Mouse (Mus musculus) hindbrain, embryonic 11.5 days (tissue): ENCODE results near the gene Lce1k. TPM values are rescaled to one million over a fixed set of nuclear protein-coding genes. Genes with fewer than 3 reads are reported as not detected.

Source experiments
- ATAC-seq: fragments of 200-750 bp; cut with Nextera tagmentation; 2 replicates; pipeline ENCODE4 v1.8.0; 2017; ENCODE audit warnings: mild to moderate bottlenecking, moderate TSS enrichment, moderate library complexity; ENCODE audit not compliant: low FRiP score
- DNase-seq: peaks from one replicate; pipeline ENCODE4 v3.0.0-alpha.2; 2015; ENCODE audit warnings: low spot score
- H3K27ac ChIP-seq: fragments of 300-500 bp; sonication (generic); 2 replicates; pipeline ENCODE4 v1.5.1; 2014; ENCODE audit warnings: mild to moderate bottlenecking, low read depth, low read length
- H3K27me3 ChIP-seq: fragments of 300-500 bp; sonication (generic); 2 replicates; pipeline ENCODE4 v1.6.1; 2014; ENCODE audit warnings: mild to moderate bottlenecking, low read length, moderate library complexity, mixed read lengths; ENCODE audit not compliant: control insufficient read depth, insufficient read depth
- H3K36me3 ChIP-seq: fragments of 300-500 bp; sonication (generic); 2 replicates; pipeline ENCODE4 v1.6.1; 2014; ENCODE audit warnings: mild to moderate bottlenecking, low read length, moderate library complexity, mixed read lengths; ENCODE audit not compliant: control insufficient read depth, insufficient read depth
- H3K4me1 ChIP-seq: fragments of 300-500 bp; sonication (generic); replicated peaks from 2 replicates; pipeline ENCODE4 v1.6.1; 2014; ENCODE audit warnings: low read length, mixed read lengths; ENCODE audit not compliant: control insufficient read depth, insufficient read depth
- H3K4me2 ChIP-seq: fragments of 300-500 bp; sonication (generic); replicated peaks from 2 replicates; pipeline ENCODE4 v1.6.1; 2014; ENCODE audit warnings: mild to moderate bottlenecking, low read depth, low read length
- H3K4me3 ChIP-seq: fragments of 300-500 bp; sonication (generic); 2 replicates; pipeline ENCODE4 v1.5.1; 2014; ENCODE audit warnings: low read depth, low read length
- H3K9ac ChIP-seq: fragments of 300-500 bp; sonication (generic); 2 replicates; pipeline ENCODE4 v1.6.1; 2014; ENCODE audit warnings: low read depth, low read length
- H3K9me3 ChIP-seq: fragments of 300-500 bp; sonication (generic); 2 replicates; pipeline ENCODE4 v1.6.1; 2016; ENCODE audit warnings: low read length; ENCODE audit not compliant: control insufficient read depth
- WGBS: fragments of 180-500 bp; shearing (Covaris S2); extraction: QIAGEN DNeasy Blood & Tissue Kit; methylation state at CpG from one replicate; pipeline ENCODE4 v1.1.7; 2014; 5-methylcytosine and 5-hydroxymethylcytosine counted together
- polyA plus RNA-seq: library from polyadenylated mRNA; unstranded; fragments of >200 nt; fragmentation: Nextera tagmentation; extraction: Ambion mirVana; gene quantifications from 2 replicates; pipeline ENCODE4 v1.2.1, GENCODE M21; 2014

Lce1k gene
- polyA plus RNA-seq, 1 experiment from 2014 or later, result not detected

- WGBS, result 91% methylated on average over 1 of the region's 1 CpGs
These were observed 42.7 kb downstream of the Lce1k start, which contains the start of gene Lce1h for GRCm38 (mm10) chr3:92764965-92765364. Gene Lce1h (minus strand): TSS chr3:92765065.

More at GRCm38 (mm10) chr3:92764965-92765364, 42.7 kb downstream of the Lce1k start, which contains the start of gene Lce1h:
- H3K4me2 ChIP-seq, result no peak within 1 kb of the TSS
- H3K9ac ChIP-seq, result no peak within 1 kb of the TSS
- H3K4me1 ChIP-seq, result no peaks in the 10 kb centered on the region
- H3K9me3 ChIP-seq, result no peaks in the 10 kb centered on the region
- no peak within 1 kb of the TSS for H3K27ac ChIP-seq
- no peak within 1 kb of the TSS for H3K4me3 ChIP-seq
- no peaks in the 10 kb centered on the region for H3K36me3 ChIP-seq
- H3K27me3 ChIP-seq, result no peaks in the 10 kb centered on the region
- DNase-seq, result no peak
- ATAC-seq, result no peak

Other genes starting within 250 kb of the Lce1k start
- gene Ivl, start 234.2 kb downstream of the Lce1k start, polyA plus RNA-seq, result not detected in 2 replicates
- gene Smcp, start 218.9 kb downstream of the Lce1k start, polyA plus RNA-seq, result not detected in 2 replicates
- gene 2210017I01Rik, start 200.4 kb downstream of the Lce1k start, polyA plus RNA-seq, result not detected in 2 replicates
- not detected in 2 replicates for gene Lce6a, start 186.2 kb downstream of the Lce1k start, polyA plus RNA-seq
- not detected in 2 replicates for gene Lce1a1, start 159.6 kb downstream of the Lce1k start, polyA plus RNA-seq
- gene Lce1b, start 151.0 kb downstream of the Lce1k start, polyA plus RNA-seq, result not detected in 2 replicates
- not detected in 2 replicates for gene Lce1a2, start 137.6 kb downstream of the Lce1k start, polyA plus RNA-seq
- not detected in 2 replicates for gene Lce1c, start 128.6 kb downstream of the Lce1k start, polyA plus RNA-seq
- gene Lce1d, start 120.7 kb downstream of the Lce1k start, polyA plus RNA-seq, result not detected in 2 replicates
- not detected in 2 replicates for gene Lce1e, start 98.8 kb downstream of the Lce1k start, polyA plus RNA-seq
- not detected in 2 replicates for gene Lce1f, start 87.5 kb downstream of the Lce1k start, polyA plus RNA-seq
- not detected in 2 replicates for gene Gm38119, start 68.8 kb downstream of the Lce1k start, polyA plus RNA-seq
- not detected in 2 replicates for gene Lce1g, start 55.6 kb downstream of the Lce1k start, polyA plus RNA-seq
- gene Lce1h, start 42.8 kb downstream of the Lce1k start, polyA plus RNA-seq, result not detected in 2 replicates
- not detected in 2 replicates for gene Lce1i, start 29.0 kb downstream of the Lce1k start, polyA plus RNA-seq
- gene Lce1j, start 17.4 kb downstream of the Lce1k start, polyA plus RNA-seq, result not detected in 2 replicates
- not detected in 2 replicates for gene Kprp, start 19.4 kb upstream of the Lce1k start, polyA plus RNA-seq
- not detected in 2 replicates for gene Lce1l, start 43.4 kb upstream of the Lce1k start, polyA plus RNA-seq
- not detected in 2 replicates for gene 2310050C09Rik, start 62.3 kb upstream of the Lce1k start, polyA plus RNA-seq
- gene Lce3a, start 118.3 kb upstream of the Lce1k start, polyA plus RNA-seq, result not detected in 2 replicates
- not detected in 2 replicates for gene Lce3b, start 125.1 kb upstream of the Lce1k start, polyA plus RNA-seq
- not detected in 2 replicates for gene Lce3c, start 136.6 kb upstream of the Lce1k start, polyA plus RNA-seq
- not detected in 2 replicates for gene Lce3d, start 149.5 kb upstream of the Lce1k start, polyA plus RNA-seq
- not detected in 2 replicates for gene Lce3e, start 159.2 kb upstream of the Lce1k start, polyA plus RNA-seq
- not detected in 2 replicates for gene Lce3f, start 184.3 kb upstream of the Lce1k start, polyA plus RNA-seq
- gene Crct1, start 207.8 kb upstream of the Lce1k start, polyA plus RNA-seq, result 0.59 and 0.66 TPM in 2 replicates
- not detected in 2 replicates for gene Lce1m, start 211.2 kb upstream of the Lce1k start, polyA plus RNA-seq